Mouse (Mus musculus): ENCODE results near the gene Lpin1.

GRCm38 (mm10) chr12:16512991-16513390, 97.8 kb downstream of the Lpin1 start:
- TF ChIP-seq CTCF (IDR thresholded peaks at IDR 0.05; ENCODE audit: low read depth, low read length): no peak
- no peak for TF ChIP-seq POLR2A (IDR thresholded peaks at IDR 0.05; ENCODE audit: extremely low read depth, insufficient read depth, low read length)

Data from liver, adult 2 months (tissue).